Mouse (Mus musculus) liver (tissue): ENCODE results near the gene Gm49630.
"Not testable (repeated sequence)": the region's sequence is repeated elsewhere in the genome, so short reads cannot be mapped to it uniquely, and the experiment has no call there.

Source experiments
- DNase-seq: peaks from one replicate; pipeline ENCODE4 v3.0.0-alpha.2; 2020; ENCODE audit warnings: mixed read lengths

Gene Gm49630

GRCm38 (mm10) chr17:7371879-7372278, at the start of gene Gm49630:
Gene Gm49630 (minus strand): TSS chr17:7371979.
- not testable (repeated sequence) for DNase-seq

GRCm38 (mm10) chr17:7420191-7420973, 48.6 kb upstream of the Gm49630 start:
- not testable (repeated sequence) for DNase-seq

- DNase-seq, result not testable (repeated sequence)
These were observed 43.0 kb upstream of the Gm49630 start for GRCm38 (mm10) chr17:7414601-7415310.

GRCm38 (mm10) chr17:7413336-7413735, 41.6 kb upstream of the Gm49630 start:
- DNase-seq, result not testable (repeated sequence)

- DNase-seq, result not testable (repeated sequence)
These were observed 28.0 kb upstream of the Gm49630 start for GRCm38 (mm10) chr17:7399770-7400169.

- DNase-seq, result not testable (repeated sequence)
These were observed 26.5 kb upstream of the Gm49630 start for GRCm38 (mm10) chr17:7398198-7398847.

- not testable (repeated sequence) for DNase-seq
These were observed 25.3 kb upstream of the Gm49630 start for GRCm38 (mm10) chr17:7397079-7397478.

- DNase-seq, result not testable (repeated sequence)
These were observed 24.5 kb upstream of the Gm49630 start for GRCm38 (mm10) chr17:7396288-7396687.

GRCm38 (mm10) chr17:7395671-7396070, 23.9 kb upstream of the Gm49630 start:
- DNase-seq, result not testable (repeated sequence)

- DNase-seq, result not testable (repeated sequence)
These were observed 23.3 kb upstream of the Gm49630 start for GRCm38 (mm10) chr17:7395116-7395515.

- DNase-seq, result not testable (repeated sequence)
These were observed 18.1 kb upstream of the Gm49630 start for GRCm38 (mm10) chr17:7389898-7390297.

- not testable (repeated sequence) for DNase-seq
These were observed 17.2 kb upstream of the Gm49630 start for GRCm38 (mm10) chr17:7388958-7389356.

- DNase-seq, result not testable (repeated sequence)
These were observed 16.7 kb upstream of the Gm49630 start for GRCm38 (mm10) chr17:7388341-7388957.

GRCm38 (mm10) chr17:7386016-7386415, 14.2 kb upstream of the Gm49630 start:
- not testable (repeated sequence) for DNase-seq

GRCm38 (mm10) chr17:7385364-7385763, 13.6 kb upstream of the Gm49630 start, which contains the start of gene Unc93a2:
Gene Unc93a2 (minus strand): TSS chr17:7385464.
- DNase-seq, result not testable (repeated sequence)

GRCm38 (mm10) chr17:7383167-7384143, 11.7 kb upstream of the Gm49630 start:
- not testable (repeated sequence) for DNase-seq

GRCm38 (mm10) chr17:7382711-7383110, 10.9 kb upstream of the Gm49630 start:
- DNase-seq, result not testable (repeated sequence)

- not testable (repeated sequence) for DNase-seq
These were observed 6.1 kb upstream of the Gm49630 start for GRCm38 (mm10) chr17:7377907-7378306.

- not testable (repeated sequence) for DNase-seq
These were observed 5.3 kb upstream of the Gm49630 start for GRCm38 (mm10) chr17:7376951-7377700.

- not testable (repeated sequence) for DNase-seq
These were observed 2.4 kb downstream of the Gm49630 start for GRCm38 (mm10) chr17:7369401-7369800.
